Mouse (Mus musculus) hindbrain, embryonic 10.5 days (tissue): ENCODE results near the gene Pbsn. TPM values are rescaled to one million over a fixed set of nuclear protein-coding genes. Genes with fewer than 3 reads are reported as not detected.
"Not testable (repeated sequence)": the region's sequence is repeated elsewhere in the genome, so short reads cannot be mapped to it uniquely, and the experiment has no call there.

Experiments
- DNase-seq: peaks from one replicate; pipeline ENCODE4 v3.0.0-alpha.2; 2017; ENCODE audit warnings: low spot score
- H3K27ac ChIP-seq: fragments of 300-500 bp; sonication (generic); 2 replicates; pipeline ENCODE4 v1.5.1; 2016; ENCODE audit warnings: mild to moderate bottlenecking, moderate library complexity
- H3K27me3 ChIP-seq: fragments of 300-500 bp; sonication (generic); 2 replicates; pipeline ENCODE4 v1.6.1; 2016; ENCODE audit warnings: mild to moderate bottlenecking; ENCODE audit not compliant: poor library complexity, insufficient read depth, severe bottlenecking
- H3K36me3 ChIP-seq: fragments of 300-500 bp; sonication (generic); 2 replicates; pipeline ENCODE4 v1.6.1; 2016; ENCODE audit warnings: mild to moderate bottlenecking, moderate library complexity
- H3K4me1 ChIP-seq: fragments of 300-500 bp; sonication (generic); replicated peaks from 2 replicates; pipeline ENCODE4 v1.6.1; 2016; ENCODE audit warnings: mild to moderate bottlenecking
- H3K4me3 ChIP-seq: fragments of 300-500 bp; sonication (generic); 2 replicates; pipeline ENCODE4 v1.5.1; 2016; ENCODE audit warnings: mild to moderate bottlenecking, moderate library complexity
- H3K9me3 ChIP-seq: fragments of 300-500 bp; sonication (generic); 2 replicates; pipeline ENCODE4 v1.6.1; 2016; ENCODE audit warnings: mild to moderate bottlenecking, moderate library complexity
- WGBS: fragments of 180-500 bp; shearing (Covaris S2); methylation state at CpG from one replicate; pipeline ENCODE4 v1.1.7; 2016; 5-methylcytosine and 5-hydroxymethylcytosine counted together
- polyA plus RNA-seq: library from polyadenylated mRNA; unstranded; fragments of >200 nt; fragmentation: Nextera tagmentation; extraction: Ambion mirVana; gene quantifications from 2 replicates; pipeline ENCODE4 v1.2.1, GENCODE M21; 2016

Gene Pbsn
- polyA plus RNA-seq: not detected in 2 replicates

DNA sequence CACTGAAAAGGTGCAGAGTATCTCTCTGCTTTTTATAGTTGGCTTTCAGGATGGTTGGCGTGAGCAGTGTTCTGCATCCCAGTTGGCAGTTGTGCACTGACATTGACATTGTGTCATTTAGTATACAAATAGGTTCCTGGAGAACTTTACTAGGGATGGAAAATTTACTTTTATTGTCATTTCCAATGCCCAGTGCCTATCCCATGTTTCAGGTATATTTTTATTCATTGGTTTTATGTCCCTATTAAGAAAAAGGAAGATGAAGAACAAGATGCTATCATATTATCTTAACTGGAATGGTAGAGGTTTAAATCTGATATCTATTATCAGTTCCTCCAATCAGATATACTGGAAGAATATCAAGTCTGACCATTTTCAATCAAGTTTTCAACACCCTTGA, at the start of gene Pbsn:
Pbsn (minus strand) TSS at position 101 of the 400 bp plus-strand sequence.
- H3K9me3 ChIP-seq: no peaks in the 10 kb centered on the region
- H3K4me3 ChIP-seq: no peak within 1 kb of the TSS
- WGBS: 69% methylated on average over 1 of the region's 1 CpGs
- no peak for DNase-seq
- H3K4me1 ChIP-seq: no peaks in the 10 kb centered on the region
- no peaks in the 10 kb centered on the region for H3K27me3 ChIP-seq
- H3K27ac ChIP-seq: no peak within 1 kb of the TSS
- H3K36me3 ChIP-seq: no peaks in the 10 kb centered on the region

DNA sequence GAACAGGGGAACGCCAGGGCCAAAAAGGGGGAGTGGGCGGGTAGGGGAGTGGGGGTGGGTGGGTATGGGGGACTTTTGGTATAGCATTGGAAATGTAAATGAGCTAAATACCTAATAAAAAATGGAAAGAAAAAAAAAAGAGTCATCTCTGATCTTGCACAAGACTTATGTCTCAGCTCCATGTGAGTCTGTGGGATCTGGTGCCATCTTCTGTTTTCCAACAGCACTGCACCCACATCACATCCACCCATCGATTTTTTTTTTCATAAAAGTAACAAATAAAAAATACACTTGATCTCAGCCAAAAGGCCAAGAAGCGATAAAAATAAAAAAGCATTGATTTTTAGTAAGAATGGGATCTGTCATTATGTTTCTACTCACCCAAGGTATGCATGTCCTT, 26.6 kb upstream of the Pbsn start:
- DNase-seq, H3K9me3 ChIP-seq, H3K27me3 ChIP-seq, H3K27ac ChIP-seq, H3K4me3 ChIP-seq, H3K36me3 ChIP-seq, H3K4me1 ChIP-seq: not testable (repeated sequence)
- WGBS: 51% methylated on average over 2 of the region's 4 CpGs

DNA sequence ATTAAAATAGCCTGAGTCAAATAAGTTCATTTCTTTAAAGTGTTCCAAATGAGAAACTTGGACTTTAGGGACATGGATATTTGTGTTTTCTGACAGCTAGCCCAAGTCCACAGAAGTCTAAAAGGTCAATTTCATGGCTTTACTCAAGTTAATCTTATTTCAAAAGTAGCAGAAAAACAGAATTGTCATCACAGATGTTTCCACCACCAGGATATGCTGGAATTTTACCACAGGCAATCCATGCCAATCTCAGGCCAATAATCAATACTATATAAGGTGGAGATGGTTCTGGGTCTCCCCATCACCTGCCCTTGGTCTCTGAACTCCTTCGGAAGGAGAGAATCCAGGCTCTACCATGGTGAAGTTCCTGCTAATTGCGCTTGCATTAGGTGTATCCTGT, 11.0 kb upstream of the Pbsn start, which contains the start of gene Gm14744:
Gm14744 (plus strand) TSS at position 301 of the 400 bp plus-strand sequence.
- not testable (repeated sequence) for H3K4me1 ChIP-seq, H3K27ac ChIP-seq, DNase-seq, H3K36me3 ChIP-seq, H3K27me3 ChIP-seq, H3K4me3 ChIP-seq, H3K9me3 ChIP-seq
- WGBS: 94% methylated on average over 2 of the region's 2 CpGs

DNA sequence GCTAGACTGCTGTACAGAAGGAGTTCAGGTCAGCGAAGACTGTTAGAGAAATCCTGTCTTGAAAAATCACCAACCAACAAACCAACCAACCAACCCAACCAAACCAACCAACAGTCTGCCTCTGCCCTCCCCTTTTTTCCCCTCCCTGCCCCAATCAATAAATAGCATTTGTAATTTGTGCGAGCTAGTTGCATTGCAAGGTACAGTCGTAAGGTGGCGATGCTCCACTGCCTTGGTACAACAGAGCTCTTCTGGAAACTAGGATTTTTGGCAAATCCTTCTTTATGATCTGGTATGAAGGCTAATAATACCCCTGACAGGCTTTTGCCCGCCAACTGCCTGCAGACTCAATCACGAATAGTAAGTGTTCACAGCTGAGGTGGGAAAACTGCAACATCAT, 41.4 kb downstream of the Pbsn start:
- 58% methylated on average over 6 of the region's 6 CpGs for WGBS
- Histone ChIP-seq H3K36me3 (no peaks in the 10 kb centered on the region), H3K9me3 (no peaks in the 10 kb centered on the region), H3K4me1 (no peaks in the 10 kb centered on the region), H3K27me3 (no peaks in the 10 kb centered on the region), H3K27ac (no peak overlapping the region), H3K4me3 (no peak overlapping the region)
- no peak for DNase-seq

DNA sequence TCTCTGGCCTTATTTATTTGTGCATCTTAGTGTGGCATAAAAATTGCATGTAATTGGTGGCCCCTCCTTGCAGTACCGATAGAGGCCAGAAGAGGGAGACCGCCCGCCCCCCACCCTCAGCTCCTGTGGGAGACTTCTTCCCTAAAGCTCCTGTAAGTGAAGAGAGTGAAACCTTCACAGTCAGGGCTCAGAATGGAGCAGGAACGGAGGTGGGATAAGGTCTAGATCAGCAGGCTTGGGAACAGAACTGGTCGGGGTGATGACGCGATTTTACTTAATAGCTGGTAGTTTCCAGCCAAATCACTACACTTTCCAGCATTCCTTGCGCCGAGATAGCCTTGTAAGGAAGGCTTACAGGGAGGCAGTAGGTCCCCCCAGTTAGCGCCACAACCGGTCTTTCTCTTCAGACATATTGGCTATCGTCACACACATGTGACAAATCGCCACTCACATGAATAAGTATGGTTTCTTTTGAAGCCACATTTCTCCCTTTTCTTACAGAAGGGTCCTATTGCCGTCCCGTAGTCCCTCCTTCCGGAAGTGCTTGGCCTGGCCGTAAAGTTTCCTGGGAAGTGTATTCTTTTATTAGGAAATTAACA, 42.7 kb downstream of the Pbsn start:
- H3K27ac ChIP-seq: peak overlapping the region; percentile 56
- peak overlapping the region; percentile 43 for H3K4me3 ChIP-seq
- no peaks in the 10 kb centered on the region for H3K36me3 ChIP-seq
- H3K27me3 ChIP-seq: no peaks in the 10 kb centered on the region
- H3K9me3 ChIP-seq: no peaks in the 10 kb centered on the region
- H3K4me1 ChIP-seq: no peaks in the 10 kb centered on the region
- WGBS: 28% methylated on average over 17 of the region's 17 CpGs
- DNase-seq: peak; percentile 65

DNA sequence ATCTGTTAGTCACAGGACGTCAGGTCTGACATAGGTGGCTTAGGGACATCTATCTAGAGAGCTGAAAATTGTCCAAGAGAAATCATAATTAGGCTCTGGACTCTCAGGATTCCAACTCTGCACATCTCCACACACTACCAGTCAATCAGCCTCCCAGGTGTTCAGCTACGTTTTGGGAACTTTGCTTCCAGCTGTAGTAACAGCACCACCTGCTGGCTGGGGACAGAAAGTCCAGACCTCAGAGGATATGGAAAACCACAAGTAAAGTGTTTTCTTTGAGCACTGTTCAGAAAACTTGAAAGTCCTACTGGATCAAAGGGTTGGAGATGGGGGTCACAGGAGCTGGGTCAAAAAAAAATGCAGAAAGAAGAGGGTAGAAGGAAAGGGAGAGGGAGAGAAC, 44.8 kb downstream of the Pbsn start:
- Histone ChIP-seq H3K4me3 (no peak overlapping the region), H3K9me3 (no peaks in the 10 kb centered on the region), H3K4me1 (no peaks in the 10 kb centered on the region), H3K27me3 (no peaks in the 10 kb centered on the region), H3K36me3 (no peaks in the 10 kb centered on the region), H3K27ac (no peak overlapping the region)
- WGBS: 15% methylated on average over 2 of the region's 2 CpGs
- peak; percentile 6 for DNase-seq

DNA sequence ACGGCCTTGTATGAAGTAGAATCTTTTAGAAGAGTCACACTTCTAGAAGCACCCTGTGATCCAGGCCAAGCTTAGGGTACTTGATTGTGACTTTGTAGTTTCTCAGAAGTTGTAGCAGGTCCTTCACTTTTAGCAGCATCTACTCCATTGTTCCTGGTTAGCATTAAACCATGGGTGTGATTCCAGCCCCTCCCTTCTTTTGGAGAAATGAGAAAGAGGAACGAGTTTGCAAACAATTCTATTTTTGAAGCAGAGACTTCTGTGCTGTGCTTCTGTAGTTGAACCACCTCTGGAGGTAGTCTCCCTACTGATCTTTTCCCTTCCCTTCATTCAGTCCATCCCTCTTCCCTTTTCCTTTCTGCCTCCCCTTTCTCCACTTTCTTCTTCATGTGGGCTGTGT, 51.1 kb downstream of the Pbsn start:
- H3K9me3 ChIP-seq: no peaks in the 10 kb centered on the region
- no peaks in the 10 kb centered on the region for H3K4me1 ChIP-seq
- H3K27ac ChIP-seq: no peak overlapping the region
- DNase-seq: no peak
- H3K4me3 ChIP-seq: no peak overlapping the region
- no peaks in the 10 kb centered on the region for H3K27me3 ChIP-seq
- no peaks in the 10 kb centered on the region for H3K36me3 ChIP-seq
- WGBS: 85% methylated on average over 2 of the region's 2 CpGs

DNA sequence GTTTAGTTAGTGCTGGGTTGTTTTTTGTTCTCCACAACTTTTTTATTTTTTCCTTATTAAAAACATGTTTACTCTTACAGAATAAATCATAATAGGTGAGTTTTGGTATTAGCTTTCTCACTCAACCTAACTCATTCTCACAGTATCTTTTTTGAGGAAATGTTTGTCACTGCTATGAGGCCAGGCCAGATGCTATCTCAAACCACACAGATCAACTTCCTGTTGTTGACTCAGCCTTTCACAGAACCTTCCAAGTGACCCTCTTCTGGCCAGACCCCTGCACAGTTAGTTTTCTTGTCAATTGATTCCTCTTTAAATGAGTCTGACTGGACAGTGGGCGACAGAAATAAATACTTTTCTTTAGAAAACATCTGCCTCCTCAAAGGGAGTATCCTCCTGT, 51.9 kb downstream of the Pbsn start:
- DNase-seq: no peak
- Histone ChIP-seq H3K4me1 (no peaks in the 10 kb centered on the region), H3K27me3 (no peaks in the 10 kb centered on the region), H3K4me3 (no peak overlapping the region), H3K36me3 (no peaks in the 10 kb centered on the region), H3K9me3 (no peaks in the 10 kb centered on the region), H3K27ac (no peak overlapping the region)
- WGBS: 68% methylated on average over 1 of the region's 1 CpGs

DNA sequence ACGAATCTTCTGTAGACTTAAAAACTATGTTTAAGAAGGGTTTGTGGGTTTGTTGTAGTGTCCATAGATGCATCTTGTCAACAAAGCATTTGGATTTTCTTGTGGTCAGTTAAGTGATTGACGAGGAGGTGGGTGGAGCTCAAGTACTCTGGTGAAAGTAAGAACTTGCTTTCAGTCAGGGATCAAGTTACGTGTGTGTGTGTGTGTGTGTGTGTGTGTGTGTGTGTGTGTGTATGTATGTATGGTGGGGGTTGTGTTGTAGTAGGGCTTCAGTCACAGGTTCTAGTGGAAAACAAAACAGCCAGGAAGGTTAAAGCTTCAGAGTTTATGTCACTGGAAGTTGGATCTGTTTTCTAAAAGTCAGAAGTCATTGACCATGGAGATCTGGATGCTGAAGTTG, 53.9 kb downstream of the Pbsn start:
- no peaks in the 10 kb centered on the region; the same call in 1 of the 2 replicates for H3K9me3 ChIP-seq
- no peaks in the 10 kb centered on the region for H3K4me1 ChIP-seq
- no peak for DNase-seq
- no peak overlapping the region for H3K27ac ChIP-seq
- H3K36me3 ChIP-seq: no peaks in the 10 kb centered on the region
- H3K27me3 ChIP-seq: no peaks in the 10 kb centered on the region
- 77% methylated on average over 3 of the region's 3 CpGs for WGBS
- H3K4me3 ChIP-seq: no peak overlapping the region

DNA sequence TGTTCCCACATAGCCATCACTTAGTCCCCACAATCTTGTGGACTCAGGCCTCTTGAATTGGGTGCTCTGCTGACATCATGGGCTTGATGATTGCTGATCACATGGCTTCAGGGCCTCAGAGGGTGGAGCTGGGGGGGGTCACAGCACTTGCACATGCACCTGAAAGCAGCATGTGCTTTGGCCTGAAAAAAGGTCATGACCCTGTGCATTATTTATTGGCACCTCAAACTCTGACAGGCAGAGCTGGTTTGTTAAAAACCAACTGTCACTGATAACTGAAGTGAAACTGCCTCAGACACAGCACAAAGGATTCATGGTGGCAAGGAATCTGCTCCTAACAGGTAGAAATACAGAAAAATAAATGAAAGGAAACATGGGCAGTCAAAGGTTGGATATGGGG, 55.6 kb downstream of the Pbsn start:
- Histone ChIP-seq H3K36me3 (no peaks in the 10 kb centered on the region), H3K4me1 (peaks cover 4% of the 10 kb centered on the region; the same call in 1 of the 2 replicates), H3K27me3 (no peaks in the 10 kb centered on the region), H3K9me3 (no peaks in the 10 kb centered on the region; the same call in 1 of the 2 replicates), H3K4me3 (no peak overlapping the region), H3K27ac (no peak overlapping the region)
- no peak for DNase-seq

DNA sequence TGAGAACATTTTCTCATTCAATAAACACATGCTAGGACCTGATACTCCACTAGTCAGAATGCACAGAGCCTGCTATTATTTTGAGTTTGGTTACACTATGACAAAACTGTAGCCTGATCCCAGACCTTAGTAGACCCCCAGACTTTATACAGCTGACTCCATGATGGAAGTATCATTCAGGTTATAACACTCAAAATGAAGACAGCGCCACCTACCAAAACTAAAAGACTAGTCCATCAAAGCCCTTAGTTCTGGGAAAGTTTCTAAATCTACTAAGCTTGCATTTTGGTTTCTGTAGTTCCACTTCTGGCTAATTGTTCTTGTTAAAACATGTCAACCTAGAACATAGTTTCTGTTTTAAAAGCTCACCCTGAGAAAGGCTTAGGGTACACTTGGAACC, 56.5 kb downstream of the Pbsn start:
- WGBS: 76% methylated on average over 1 of the region's 1 CpGs
- H3K27me3 ChIP-seq: no peaks in the 10 kb centered on the region
- DNase-seq: no peak
- peak overlapping the region; percentile 65; the same call in 1 of the 2 replicates for H3K4me3 ChIP-seq
- H3K36me3 ChIP-seq: no peaks in the 10 kb centered on the region
- H3K27ac ChIP-seq: no peak overlapping the region
- no peaks in the 10 kb centered on the region; the same call in 1 of the 2 replicates for H3K9me3 ChIP-seq
- peaks cover 4% of the 10 kb centered on the region; the same call in 1 of the 2 replicates for H3K4me1 ChIP-seq

DNA sequence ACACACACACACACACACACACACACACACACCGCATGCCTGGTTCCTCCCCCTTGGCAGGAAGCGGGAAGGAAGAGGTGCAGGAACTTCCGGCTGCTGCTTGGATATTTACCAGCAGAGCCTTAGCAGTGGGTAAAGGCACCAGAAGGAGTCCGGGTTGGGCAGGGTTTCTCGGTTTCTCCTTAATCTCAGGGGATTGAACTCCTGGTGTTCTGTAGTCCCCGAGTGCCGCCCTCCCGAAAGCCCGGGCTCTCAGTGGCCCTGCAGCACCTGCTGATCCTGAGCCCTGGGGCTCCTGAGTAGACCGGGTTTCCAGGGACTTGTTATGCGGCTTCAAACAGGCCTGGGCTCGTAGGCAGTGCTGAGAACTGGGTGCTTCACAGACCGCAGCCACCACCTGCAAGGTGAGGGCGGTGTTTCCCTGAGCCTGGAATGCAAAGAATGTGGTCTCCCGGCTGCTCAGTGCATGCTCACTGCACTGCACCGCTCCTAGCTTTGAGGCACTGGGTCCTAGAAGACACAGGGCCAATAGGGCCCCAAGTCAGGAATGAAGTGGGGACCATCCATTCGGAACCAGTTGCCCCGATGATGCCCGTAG, 57.1 kb downstream of the Pbsn start, which contains the start of gene Prkx:
Prkx (minus strand) TSS at position 41 of the 598 bp plus-strand sequence.
- H3K9me3 ChIP-seq: no peaks in the 10 kb centered on the region; the same call in 1 of the 2 replicates
- H3K27me3 ChIP-seq: no peaks in the 10 kb centered on the region
- H3K4me1 ChIP-seq: peaks cover 4% of the 10 kb centered on the region; the same call in 1 of the 2 replicates
- 28% methylated on average over 18 of the region's 19 CpGs for WGBS
- H3K27ac ChIP-seq: peak within 1 kb of the TSS; percentile 85
- DNase-seq: no peak
- no peaks in the 10 kb centered on the region for H3K36me3 ChIP-seq
- H3K4me3 ChIP-seq: peak within 1 kb of the TSS; percentile 65

DNA sequence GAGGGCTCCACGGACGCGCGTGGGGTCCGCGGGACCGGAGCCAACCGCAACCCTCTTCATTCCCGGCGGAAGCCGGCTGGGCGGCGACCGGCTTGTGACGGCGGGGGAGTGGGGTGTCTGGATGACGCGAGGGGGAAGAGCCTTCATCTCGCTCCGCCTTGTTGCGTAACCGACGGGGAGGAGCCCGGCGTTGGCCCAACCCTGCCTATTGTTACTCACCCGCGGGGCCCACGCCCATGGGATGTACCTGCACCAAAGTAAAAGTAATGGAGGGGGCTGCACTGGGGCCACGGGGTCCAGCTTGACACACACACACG, 57.6 kb downstream of the Pbsn start:
- Histone ChIP-seq H3K27me3 (no peaks in the 10 kb centered on the region), H3K9me3 (no peaks in the 10 kb centered on the region; the same call in 1 of the 2 replicates), H3K4me1 (peaks cover 4% of the 10 kb centered on the region; the same call in 1 of the 2 replicates), H3K36me3 (no peaks in the 10 kb centered on the region), H3K27ac (peak overlapping the region; percentile 85), H3K4me3 (peak overlapping the region; percentile 65)
- DNase-seq: peak; percentile 84
- 21% methylated on average over 30 of the region's 30 CpGs for WGBS
